Mouse (Mus musculus) small intestine, adult 2 months (tissue): ENCODE measurements at regions not wholly inside any gene's neighbourhood (a gene's known extent, or its start where the extent isn't known, plus 50 kb on each side); places are given as distances from the start of the nearest gene placed in this dataset.

Experiments
- CTCF ChIP-seq: fragments of 200-500 bp; IDR thresholded peaks from 2 replicates; pipeline ENCODE4 v1.5.1; 2012; ENCODE audit warnings: low read depth, mild to moderate bottlenecking, control low read depth, inconsistent platforms, low read length, moderate library complexity, mixed read lengths; ENCODE audit not compliant: insufficient replicate concordance, insufficient read length; ENCODE audit errors: extremely low read depth
- POLR2A ChIP-seq: fragments of 200-500 bp; IDR thresholded peaks from 2 replicates; pipeline ENCODE4 v1.6.1; 2012; ENCODE audit warnings: low read depth, mild to moderate bottlenecking, control low read depth, inconsistent platforms, low read length, moderate library complexity

DNA sequence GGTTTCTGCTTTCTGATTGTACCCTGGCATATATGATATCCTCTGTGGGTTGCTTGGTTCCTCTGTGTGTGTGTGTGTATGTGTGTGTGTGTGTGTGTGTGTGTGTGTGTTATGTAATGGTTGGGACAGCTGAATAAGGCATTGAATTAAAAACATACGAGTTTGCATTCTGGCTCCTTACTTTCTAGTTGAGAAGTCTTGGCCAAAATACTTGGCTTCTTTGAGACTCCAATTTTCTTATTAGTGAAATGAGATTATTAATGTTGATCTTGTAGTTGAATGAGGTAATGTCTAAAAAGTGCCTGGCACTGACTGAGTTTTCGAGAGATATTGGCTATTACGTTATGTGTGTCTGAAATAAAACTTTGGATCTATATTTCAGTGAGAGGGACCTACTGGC lies 88.0 kb upstream of the Serp2 start:
- TF ChIP-seq POLR2A (no peak), CTCF (no peak)
